Mouse (Mus musculus) intestine, embryonic 15.5 days (tissue): ENCODE measurements around the gene Slc5a2. TPM values are rescaled to one million over a fixed set of nuclear protein-coding genes. Genes with fewer than 3 reads are reported as not detected.

Experiments
- ATAC-seq: fragments of 200-750 bp; cut with Nextera tagmentation; 2 replicates; pipeline ENCODE4 v1.8.0; 2017; ENCODE audit warnings: moderate TSS enrichment, moderate library complexity
- H3K27ac ChIP-seq: fragments of 300-500 bp; sonication (generic); 2 replicates; pipeline ENCODE4 v1.5.1; 2015; ENCODE audit warnings: mild to moderate bottlenecking, inconsistent platforms
- H3K27me3 ChIP-seq: fragments of 300-500 bp; sonication (generic); replicated peaks from 2 replicates; pipeline ENCODE4 v1.6.1; 2015; ENCODE audit warnings: inconsistent platforms
- H3K36me3 ChIP-seq: fragments of 300-500 bp; sonication (generic); 2 replicates; pipeline ENCODE4 v1.6.1; 2015; ENCODE audit warnings: inconsistent platforms
- H3K4me1 ChIP-seq: fragments of 300-500 bp; sonication (generic); replicated peaks from 2 replicates; pipeline ENCODE4 v1.6.1; 2015; ENCODE audit warnings: inconsistent platforms
- H3K4me2 ChIP-seq: fragments of 300-500 bp; sonication (generic); replicated peaks from 2 replicates; pipeline ENCODE4 v1.6.1; 2015; ENCODE audit warnings: mild to moderate bottlenecking, inconsistent platforms
- H3K4me3 ChIP-seq: fragments of 300-500 bp; sonication (generic); replicated peaks from 2 replicates; pipeline ENCODE4 v1.5.1; 2015; ENCODE audit warnings: inconsistent platforms
- H3K9ac ChIP-seq: fragments of 300-500 bp; sonication (generic); 2 replicates; pipeline ENCODE4 v1.6.1; 2015; ENCODE audit warnings: inconsistent platforms
- H3K9me3 ChIP-seq: fragments of 300-500 bp; sonication (generic); 2 replicates; pipeline ENCODE4 v1.6.1; 2016; ENCODE audit warnings: inconsistent platforms
- WGBS: fragments of 180-500 bp; shearing (Covaris S2); methylation state at CpG from one replicate; pipeline ENCODE4 v1.1.7; 2015; 5-methylcytosine and 5-hydroxymethylcytosine counted together
- polyA plus RNA-seq: library from polyadenylated mRNA; unstranded; fragments of >200 nt; fragmentation: Nextera tagmentation; extraction: Ambion mirVana; gene quantifications from 2 replicates; pipeline ENCODE4 v1.2.1, GENCODE M21; 2015

Gene Slc5a2
- polyA plus RNA-seq, 1 experiment from 2014 or later: 0.24 TPM

GRCm38 (mm10) chr7:128242331-128242730, 23.1 kb upstream of the Slc5a2 start:
- H3K4me1 ChIP-seq: peaks cover 14% of the 10 kb centered on the region; the same call in 1 of the 2 replicates
- H3K4me2 ChIP-seq: no peak overlapping the region
- no peak overlapping the region for H3K4me3 ChIP-seq
- ATAC-seq: no peak
- H3K36me3 ChIP-seq: peaks cover 29% of the 10 kb centered on the region
- no peak overlapping the region for H3K9ac ChIP-seq
- H3K27me3 ChIP-seq: no peaks in the 10 kb centered on the region
- WGBS: 94% methylated on average over 16 of the region's 16 CpGs
- H3K27ac ChIP-seq: no peak overlapping the region
- no peaks in the 10 kb centered on the region for H3K9me3 ChIP-seq

- no peak for ATAC-seq
- Histone ChIP-seq H3K36me3 (peaks cover 29% of the 10 kb centered on the region), H3K4me3 (no peak overlapping the region), H3K9me3 (no peaks in the 10 kb centered on the region), H3K4me2 (no peak overlapping the region), H3K27ac (no peak overlapping the region), H3K9ac (no peak overlapping the region), H3K27me3 (no peaks in the 10 kb centered on the region), H3K4me1 (peaks cover 21% of the 10 kb centered on the region; the same call in 1 of the 2 replicates)
- WGBS: 60% methylated on average over 10 of the region's 10 CpGs
Measured at GRCm38 (mm10) chr7:128243921-128244320, 21.5 kb upstream of the Slc5a2 start.

GRCm38 (mm10) chr7:128244410-128245025, 20.9 kb upstream of the Slc5a2 start:
- Histone ChIP-seq H3K4me3 (no peak overlapping the region), H3K4me2 (no peak overlapping the region), H3K4me1 (peaks cover 21% of the 10 kb centered on the region), H3K36me3 (peaks cover 29% of the 10 kb centered on the region), H3K9ac (no peak overlapping the region), H3K9me3 (no peaks in the 10 kb centered on the region), H3K27me3 (no peaks in the 10 kb centered on the region), H3K27ac (no peak overlapping the region)
- ATAC-seq: no peak
- 93% methylated on average over 18 of the region's 18 CpGs for WGBS

GRCm38 (mm10) chr7:128245547-128245946, 19.9 kb upstream of the Slc5a2 start:
- Histone ChIP-seq H3K27ac (peak overlapping the region; percentile 88), H3K4me1 (peaks cover 21% of the 10 kb centered on the region), H3K36me3 (peaks cover 26% of the 10 kb centered on the region), H3K9me3 (no peaks in the 10 kb centered on the region), H3K4me3 (no peak overlapping the region), H3K27me3 (no peaks in the 10 kb centered on the region), H3K4me2 (peak overlapping the region; percentile 62; the same call in 1 of the 2 replicates), H3K9ac (no peak overlapping the region)
- ATAC-seq: no peak
- 86% methylated on average over 4 of the region's 4 CpGs for WGBS

GRCm38 (mm10) chr7:128246496-128247391, 18.7 kb upstream of the Slc5a2 start, which contains the start of gene Tgfb1i1:
Tgfb1i1 (plus strand) TSS chr7:128246812.
- 4% methylated on average over 29 of the region's 30 CpGs for WGBS
- no peaks in the 10 kb centered on the region for H3K27me3 ChIP-seq
- H3K9me3 ChIP-seq: no peaks in the 10 kb centered on the region
- peak within 1 kb of the TSS; percentile 60 for H3K9ac ChIP-seq
- peak within 1 kb of the TSS; percentile 62 for H3K4me2 ChIP-seq
- H3K4me3 ChIP-seq: peak within 1 kb of the TSS; percentile 46
- H3K36me3 ChIP-seq: peaks cover 24% of the 10 kb centered on the region; the same call in 1 of the 2 replicates
- peak; percentile 87 for ATAC-seq
- H3K4me1 ChIP-seq: peaks cover 21% of the 10 kb centered on the region
- H3K27ac ChIP-seq: peak within 1 kb of the TSS; percentile 88

- H3K27ac ChIP-seq: peak overlapping the region; percentile 88
- no peaks in the 10 kb centered on the region for H3K27me3 ChIP-seq
- peaks cover 28% of the 10 kb centered on the region for H3K4me1 ChIP-seq
- 1% methylated on average over 13 of the region's 13 CpGs for WGBS
- peak overlapping the region; percentile 46 for H3K4me3 ChIP-seq
- peaks cover 19% of the 10 kb centered on the region; the same call in 1 of the 2 replicates for H3K36me3 ChIP-seq
- peak overlapping the region; percentile 62 for H3K4me2 ChIP-seq
- no peaks in the 10 kb centered on the region for H3K9me3 ChIP-seq
- peak; percentile 82 for ATAC-seq
- peak overlapping the region; percentile 60 for H3K9ac ChIP-seq
Measured at GRCm38 (mm10) chr7:128247443-128247842, 18.0 kb upstream of the Slc5a2 start.

GRCm38 (mm10) chr7:128248081-128249042, 17.1 kb upstream of the Slc5a2 start:
- Histone ChIP-seq H3K4me3 (peak overlapping the region; percentile 46), H3K9ac (peak overlapping the region; percentile 60), H3K4me1 (peaks cover 30% of the 10 kb centered on the region), H3K27me3 (no peaks in the 10 kb centered on the region), H3K4me2 (peak overlapping the region; percentile 62), H3K27ac (no peak overlapping the region), H3K9me3 (no peaks in the 10 kb centered on the region), H3K36me3 (peaks cover 12% of the 10 kb centered on the region; the same call in 1 of the 2 replicates)
- 73% methylated on average over 10 of the region's 10 CpGs for WGBS
- no peak for ATAC-seq

GRCm38 (mm10) chr7:128249998-128250397, 15.5 kb upstream of the Slc5a2 start:
- Histone ChIP-seq H3K4me2 (peak overlapping the region; percentile 33), H3K9me3 (no peaks in the 10 kb centered on the region), H3K27me3 (no peaks in the 10 kb centered on the region), H3K9ac (no peak overlapping the region), H3K4me3 (no peak overlapping the region), H3K27ac (no peak overlapping the region), H3K36me3 (peaks cover 6% of the 10 kb centered on the region; the same call in 1 of the 2 replicates), H3K4me1 (peaks cover 30% of the 10 kb centered on the region)
- ATAC-seq: no peak
- WGBS: 74% methylated on average over 5 of the region's 5 CpGs

GRCm38 (mm10) chr7:128251946-128252345, 13.5 kb upstream of the Slc5a2 start:
- 56% methylated on average over 12 of the region's 12 CpGs for WGBS

GRCm38 (mm10) chr7:128252609-128253008, 12.8 kb upstream of the Slc5a2 start:
- Histone ChIP-seq H3K4me2 (peak overlapping the region; percentile 44), H3K4me1 (peaks cover 22% of the 10 kb centered on the region), H3K9me3 (no peaks in the 10 kb centered on the region), H3K4me3 (no peak overlapping the region), H3K9ac (no peak overlapping the region), H3K27me3 (no peaks in the 10 kb centered on the region), H3K36me3 (peaks cover 6% of the 10 kb centered on the region; the same call in 1 of the 2 replicates), H3K27ac (no peak overlapping the region)
- WGBS: 20% methylated on average over 24 of the region's 24 CpGs
- no peak; the same call in 1 of the 2 replicates for ATAC-seq

More at GRCm38 (mm10) chr7:128251946-128252345, 13.5 kb upstream of the Slc5a2 start:
- H3K4me1 ChIP-seq: peaks cover 22% of the 10 kb centered on the region
- no peak overlapping the region for H3K4me3 ChIP-seq
- no peak overlapping the region for H3K9ac ChIP-seq
- H3K36me3 ChIP-seq: peaks cover 6% of the 10 kb centered on the region; the same call in 1 of the 2 replicates
- peak overlapping the region; percentile 44 for H3K4me2 ChIP-seq
- no peaks in the 10 kb centered on the region for H3K27me3 ChIP-seq
- H3K9me3 ChIP-seq: no peaks in the 10 kb centered on the region
- no peak for ATAC-seq
- H3K27ac ChIP-seq: no peak overlapping the region

GRCm38 (mm10) chr7:128254978-128255377, 10.5 kb upstream of the Slc5a2 start:
- Histone ChIP-seq H3K9ac (no peak overlapping the region), H3K27ac (no peak overlapping the region), H3K27me3 (no peaks in the 10 kb centered on the region), H3K4me1 (peaks cover 10% of the 10 kb centered on the region; the same call in 1 of the 2 replicates), H3K4me2 (no peak overlapping the region), H3K4me3 (no peak overlapping the region), H3K9me3 (no peaks in the 10 kb centered on the region), H3K36me3 (peaks cover 4% of the 10 kb centered on the region; the same call in 1 of the 2 replicates)
- no peak for ATAC-seq
- WGBS: 71% methylated on average over 2 of the region's 2 CpGs
